Mouse (Mus musculus): ENCODE measurements around the gene Olfr418. TPM values are rescaled to one million over a fixed set of nuclear protein-coding genes. Genes with fewer than 3 reads are reported as not detected.

The Olfr418 gene
- polyA plus RNA-seq, 1 experiment from 2014 or later = not detected

DNA sequence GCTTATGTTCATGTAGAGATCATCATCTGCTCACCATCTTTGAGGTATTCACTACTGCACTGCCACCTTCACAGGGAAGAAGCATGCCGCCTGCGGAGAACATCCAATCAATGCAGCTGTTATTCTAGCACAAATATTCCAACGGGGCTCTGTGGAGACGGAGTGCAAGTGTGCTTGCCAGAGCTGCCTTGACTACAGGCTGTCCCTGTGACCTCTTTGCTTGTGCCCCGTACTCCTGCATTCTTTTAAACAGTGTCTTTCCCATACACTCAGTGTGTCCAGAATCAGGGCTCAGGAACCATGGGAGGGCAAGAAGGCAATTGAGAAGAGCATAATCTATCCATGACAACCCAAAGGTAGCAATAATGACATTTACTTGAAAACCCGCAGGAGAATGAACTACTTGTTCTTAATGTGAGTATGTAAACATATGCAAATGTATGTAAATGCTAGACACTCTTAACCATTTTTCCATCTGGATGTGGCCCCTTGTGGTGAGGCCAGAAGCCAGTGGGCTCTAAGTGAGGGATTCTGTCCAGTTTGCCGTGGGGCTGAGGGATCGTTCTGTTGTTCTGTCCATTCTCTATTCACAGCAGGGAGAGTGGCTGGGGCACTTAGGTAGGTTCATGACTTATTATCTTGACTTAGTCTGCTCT is 55.9 kb downstream of the Olfr418 start:
- 79% methylated on average over 8 of the region's 8 CpGs for WGBS

DNA sequence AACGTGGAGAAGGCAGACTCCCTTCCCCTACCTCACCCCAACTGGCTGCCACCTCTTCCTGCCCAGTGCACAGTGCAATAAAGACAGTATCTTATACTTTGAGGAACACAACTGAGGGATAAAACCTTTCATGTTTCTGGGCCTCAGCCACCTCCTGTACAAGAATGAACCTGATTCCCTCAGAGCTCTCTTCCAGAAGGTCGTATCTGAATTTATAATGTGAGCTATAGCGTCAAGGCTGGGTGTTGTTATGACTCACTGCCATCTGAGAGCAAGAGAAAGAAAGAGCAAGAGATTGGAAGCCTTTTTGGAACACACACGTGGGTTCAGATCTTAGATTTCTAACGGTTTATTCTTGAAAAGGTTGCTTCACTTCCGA is 56.4 kb downstream of the Olfr418 start:
- Histone ChIP-seq H3K4me3 (ENCODE audit: low read length) (no peak overlapping the region), H3K27me3 (ENCODE audit: insufficient read depth, low read length) (no peaks in the 10 kb centered on the region), H3K4me2 (replicated peaks; ENCODE audit: low read depth, low read length) (no peak overlapping the region), H3K4me1 (ENCODE audit: insufficient read depth, low read length) (no peaks in the 10 kb centered on the region), H3K27ac (ENCODE audit: low read length) (no peak overlapping the region), H3K9ac (replicated peaks; ENCODE audit: low read length) (no peak overlapping the region), H3K36me3 (ENCODE audit: insufficient read depth, low read length) (no peaks in the 10 kb centered on the region), H3K9me3 (ENCODE audit: low read length) (no peaks in the 10 kb centered on the region)
- no peak for ATAC-seq (ENCODE audit: low FRiP score, low TSS enrichment)
- WGBS = 67% methylated on average over 6 of the region's 6 CpGs

More for the DNA sequence above, 55.9 kb downstream of the Olfr418 start:
- Histone ChIP-seq H3K4me2 (replicated peaks; ENCODE audit: low read depth, low read length) (no peak overlapping the region), H3K4me1 (ENCODE audit: insufficient read depth, low read length) (no peaks in the 10 kb centered on the region), H3K9ac (replicated peaks; ENCODE audit: low read length) (no peak overlapping the region), H3K36me3 (ENCODE audit: insufficient read depth, low read length) (no peaks in the 10 kb centered on the region), H3K9me3 (ENCODE audit: low read length) (no peaks in the 10 kb centered on the region), H3K4me3 (ENCODE audit: low read length) (no peak overlapping the region), H3K27me3 (ENCODE audit: insufficient read depth, low read length) (no peaks in the 10 kb centered on the region), H3K27ac (ENCODE audit: low read length) (no peak overlapping the region)
- no peak for ATAC-seq (ENCODE audit: low FRiP score, low TSS enrichment)

Other genes starting within 250 kb of the Olfr418 start
- gene Olfr1408, start 128.6 kb upstream of the Olfr418 start, polyA plus RNA-seq (2015; fragmentation: Nextera tagmentation; extraction: Ambion mirVana) = not detected in 2 replicates
- not detected in 2 replicates for gene Olfr1406, start 75.4 kb upstream of the Olfr418 start, polyA plus RNA-seq (2015; fragmentation: Nextera tagmentation; extraction: Ambion mirVana)
- not detected in 2 replicates for gene Olfr218, start 68.2 kb upstream of the Olfr418 start, polyA plus RNA-seq (2015; fragmentation: Nextera tagmentation; extraction: Ambion mirVana)
- not detected in 2 replicates for gene Olfr1404, start 53.6 kb upstream of the Olfr418 start, polyA plus RNA-seq (2015; fragmentation: Nextera tagmentation; extraction: Ambion mirVana)
- gene Fcer1a, start 38.8 kb upstream of the Olfr418 start, polyA plus RNA-seq (2015; fragmentation: Nextera tagmentation; extraction: Ambion mirVana) = not detected in 2 replicates
- not detected in 2 replicates for gene Mptx2, start 11.8 kb downstream of the Olfr418 start, polyA plus RNA-seq (2015; fragmentation: Nextera tagmentation; extraction: Ambion mirVana)
- gene Ackr1, start 67.7 kb downstream of the Olfr418 start, polyA plus RNA-seq (2015; fragmentation: Nextera tagmentation; extraction: Ambion mirVana) = 0.45 and 0.75 TPM in 2 replicates
- gene Aim2, start 84.9 kb downstream of the Olfr418 start, polyA plus RNA-seq (2015; fragmentation: Nextera tagmentation; extraction: Ambion mirVana) = 2.3 and 3.5 TPM in 2 replicates
- 1.1 and 1.4 TPM in 2 replicates for gene Cadm3, start 101.7 kb downstream of the Olfr418 start, polyA plus RNA-seq (2015; fragmentation: Nextera tagmentation; extraction: Ambion mirVana)
- gene Ifi206, start 225.0 kb downstream of the Olfr418 start, polyA plus RNA-seq (2015; fragmentation: Nextera tagmentation; extraction: Ambion mirVana) = 0.06 and 0.31 TPM in 2 replicates